Mouse (Mus musculus) heart, postnatal 14 days (tissue): ENCODE measurements around the gene Olfr18. TPM values are rescaled to one million over a fixed set of nuclear protein-coding genes. Genes with fewer than 3 reads are reported as not detected.
"Not testable (repeated sequence)": the region's sequence is repeated elsewhere in the genome, so short reads cannot be mapped to it uniquely, and the experiment has no call there.

ENCODE experiments used
- DNase-seq, 2 experiments: peaks; one replicate each; pipeline ENCODE4 v3.0.0; 2021 to 2022
- intact Hi-C: fragments of 180-260 bp; cut with DNase I; formaldehyde crosslinking; loops from one replicate; pipeline ENCODE4 v1.15.1; 2025
- long read RNA-seq, 2 experiments: library from polyadenylated mRNA; stranded (forward); transcript quantifications; one replicate each; pipeline ENCODE4 v2.0.0; 2021
- total RNA-seq, 2 experiments: library from RNA; stranded (reverse); gene quantifications; 2 replicates each; pipeline ENCODE4 v1.2.3; 2021

Gene Olfr18
- not detected for total RNA-seq
- long read RNA-seq, experiment 1 = 0 reads
- long read RNA-seq, experiment 2 = 0 reads

DNA sequence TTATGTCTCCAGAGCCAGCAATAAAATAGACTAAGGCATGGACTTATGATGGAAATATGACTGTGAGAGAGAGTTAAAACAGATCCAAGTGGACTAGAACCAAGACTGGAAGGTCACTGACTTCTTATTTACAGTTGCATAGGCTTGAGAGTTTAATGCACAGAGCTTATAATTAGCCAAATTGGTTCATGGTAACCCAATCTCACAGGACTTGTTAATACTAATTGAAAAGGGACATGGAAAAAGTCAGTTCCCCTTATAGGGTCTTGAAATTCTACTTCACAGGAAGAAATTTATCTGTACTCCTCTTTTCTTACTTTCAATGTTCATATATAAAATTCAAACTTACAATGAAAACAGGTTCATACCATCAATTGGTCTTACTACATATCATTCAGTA is at the start of gene Olfr18:
Gene Olfr18, minus strand, starts transcription at position 101 of the 400 bp plus-strand sequence.
- no peak for DNase-seq
- intact Hi-C loops = no loop called here

DNA sequence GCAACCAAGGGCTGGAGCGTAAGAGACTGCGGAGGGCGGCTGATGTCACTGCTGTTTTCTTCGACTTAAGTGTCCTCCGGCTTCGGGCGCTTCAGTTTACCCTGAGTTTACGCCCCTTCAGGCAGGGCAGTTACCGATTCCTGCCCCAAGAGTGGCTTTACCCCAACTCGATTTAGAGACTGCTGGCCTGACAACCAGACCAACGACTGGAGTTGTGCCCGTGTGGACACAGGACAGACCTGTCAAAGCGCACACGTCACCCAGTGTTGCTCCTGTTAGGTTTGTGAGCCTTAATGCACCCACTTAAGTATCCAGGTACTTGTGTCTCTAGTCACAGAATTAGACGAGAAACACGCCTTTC is 49.4 kb upstream of the Olfr18 start:
- intact Hi-C loops = loop anchor here (1.0 to 10.0 kb wide), 2 partner anchors 74 to 159 kb away; no protein-coding TSS in a partner anchor
- peak in 1 of 2 experiments; percentile 7 for DNase-seq

DNA sequence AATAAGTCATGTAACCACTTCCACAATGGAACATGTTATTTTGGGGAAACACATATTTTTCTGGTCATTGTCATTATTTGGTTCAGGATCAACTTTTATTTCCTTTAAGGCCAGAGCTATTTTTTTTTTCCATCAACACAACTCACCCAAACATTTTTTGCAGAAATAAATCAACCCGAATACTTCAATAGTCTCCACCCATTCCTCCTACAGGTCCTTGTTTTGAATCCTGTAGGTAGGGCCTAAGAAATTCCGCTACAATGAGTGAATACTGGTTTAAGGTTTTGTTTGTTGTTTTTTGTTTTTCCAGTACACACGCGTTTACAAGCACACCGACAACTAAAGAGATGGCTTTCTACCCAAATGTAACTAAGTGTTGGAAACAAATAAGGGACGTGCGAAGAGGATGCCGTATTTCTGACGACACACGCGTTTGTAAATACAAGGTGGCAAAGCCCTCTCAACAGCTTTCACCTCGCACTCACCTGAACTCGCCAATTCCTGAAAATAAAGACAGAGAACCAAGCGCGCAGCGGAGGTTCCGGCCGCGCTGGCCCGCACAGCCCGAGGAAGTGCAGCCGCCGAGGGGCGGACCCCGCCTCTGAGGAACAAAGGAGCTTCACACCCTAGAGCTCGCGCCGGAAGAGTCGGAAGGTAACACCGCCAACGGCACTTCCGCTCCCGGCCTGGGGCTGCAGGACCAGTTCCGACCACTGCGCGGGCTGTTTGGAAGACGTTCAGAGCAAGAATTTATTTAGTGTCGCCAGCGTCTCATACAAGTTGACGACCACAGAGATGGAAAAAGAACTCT is 48.8 kb upstream of the Olfr18 start, which contains the start of gene Zfp560:
Gene Zfp560, minus strand, starts transcription at position 646 of the 811 bp plus-strand sequence.
- DNase-seq = peak; percentile 91 to 94
- intact Hi-C loops = loop anchor here (1.0 to 10.0 kb wide), 2 partner anchors 75 to 160 kb away; no protein-coding TSS in a partner anchor

DNA sequence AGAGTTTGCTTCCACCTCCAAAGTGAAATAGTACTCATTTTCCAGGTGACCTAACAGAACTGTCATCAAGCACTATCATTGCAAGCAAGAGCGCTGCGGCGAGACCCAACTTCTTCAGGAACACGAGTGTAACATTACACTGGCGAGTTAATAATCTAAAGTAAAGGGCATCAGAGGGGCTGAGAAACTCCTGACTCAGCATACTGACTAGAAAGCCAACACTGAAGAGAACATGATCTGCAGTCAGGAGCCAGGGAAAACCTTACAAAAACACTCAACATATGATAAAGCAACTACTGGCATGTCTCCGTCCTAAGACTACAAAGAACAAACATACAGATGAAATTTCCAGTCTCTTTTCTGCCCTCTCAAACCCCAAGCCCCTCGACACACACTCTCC is 47.8 kb upstream of the Olfr18 start:
- no peak for DNase-seq
- intact Hi-C loops = loop anchor here (10.0 kb wide), 1 partner anchor 161 kb away; no protein-coding TSS in a partner anchor

DNA sequence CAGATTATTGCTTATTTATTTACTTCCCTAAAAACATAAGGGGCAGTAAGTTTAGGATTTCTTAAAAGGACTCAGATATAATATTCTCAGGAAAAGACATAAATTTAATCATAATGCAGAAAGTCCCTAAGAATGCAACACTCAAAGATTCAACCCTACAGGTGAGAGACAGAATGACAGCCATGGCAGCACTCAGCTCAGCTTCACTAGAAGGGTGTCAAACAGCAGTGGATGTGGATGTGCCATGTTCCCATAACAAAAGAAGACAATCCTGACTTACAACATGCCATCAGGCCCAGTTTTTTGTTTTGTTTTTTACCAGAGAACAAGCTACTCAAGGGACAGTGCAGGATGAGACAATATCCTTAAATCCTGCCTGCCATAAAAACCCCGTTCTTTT is 38.8 kb upstream of the Olfr18 start:
- no peak for DNase-seq
- intact Hi-C loops = no loop called here

DNA sequence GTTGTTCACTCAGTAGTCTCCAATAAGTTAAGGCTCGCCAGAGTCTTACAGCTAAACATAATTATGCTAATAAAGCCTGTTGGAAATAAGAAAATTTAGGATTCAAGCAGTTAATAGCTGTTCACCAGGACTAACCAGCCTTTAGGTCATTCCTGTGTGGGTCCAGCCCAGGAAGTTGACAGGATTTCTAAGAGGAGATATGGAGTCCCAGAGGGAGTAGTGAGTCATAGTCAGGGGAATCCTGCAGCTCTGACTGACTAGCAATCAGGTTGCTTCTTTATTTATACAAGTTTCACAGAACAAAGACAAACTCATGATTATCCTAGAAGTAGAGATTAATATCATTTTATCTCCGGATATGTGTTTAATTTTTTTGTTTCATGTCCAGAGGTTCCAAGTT is 31.4 kb upstream of the Olfr18 start:
- intact Hi-C loops = no loop called here
- DNase-seq = no peak

DNA sequence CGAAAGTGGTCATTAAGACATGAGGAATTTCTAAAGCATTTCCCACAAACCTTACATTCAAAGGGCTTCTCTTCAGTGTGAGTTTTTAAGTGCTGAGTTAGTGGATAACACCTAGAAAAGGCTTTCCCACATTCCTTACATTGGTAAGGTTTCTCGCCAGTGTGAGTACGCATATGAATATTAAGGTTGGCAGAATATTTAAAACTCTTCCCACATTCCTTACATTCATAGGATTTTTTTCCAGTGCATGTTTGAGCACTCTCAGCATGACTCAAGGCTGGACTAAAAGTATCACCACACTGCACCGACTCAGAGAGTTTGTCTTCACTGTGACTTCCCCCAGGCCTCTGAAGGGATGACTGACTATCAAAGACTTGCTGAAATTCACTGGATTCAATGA is 12.6 kb upstream of the Olfr18 start:
- DNase-seq = no peak
- intact Hi-C loops = no loop called here

DNA sequence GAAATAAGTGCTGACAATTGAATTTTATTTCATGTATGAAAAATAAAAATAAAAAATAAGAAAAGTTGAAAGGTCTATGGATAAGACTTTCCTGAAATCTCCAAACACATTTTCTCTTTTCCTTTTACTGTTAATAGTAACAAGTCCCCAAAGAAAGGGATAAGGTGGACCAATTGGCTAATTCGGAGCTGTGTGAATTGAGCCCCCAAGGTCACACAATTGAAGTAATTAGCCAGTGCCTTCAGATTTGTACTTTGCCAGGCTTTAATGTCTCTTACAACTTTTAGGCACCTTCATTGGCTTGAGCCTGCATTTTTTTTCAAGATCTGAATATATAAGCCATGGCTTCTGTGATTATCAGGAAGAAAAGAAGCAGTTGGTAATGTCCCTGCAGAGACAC is 37.7 kb downstream of the Olfr18 start, which contains the start of gene Olfr873:
Gene Olfr873, plus strand, starts transcription at position 301 of the 400 bp plus-strand sequence.
- DNase-seq = no peak
- intact Hi-C loops = no loop called here

DNA sequence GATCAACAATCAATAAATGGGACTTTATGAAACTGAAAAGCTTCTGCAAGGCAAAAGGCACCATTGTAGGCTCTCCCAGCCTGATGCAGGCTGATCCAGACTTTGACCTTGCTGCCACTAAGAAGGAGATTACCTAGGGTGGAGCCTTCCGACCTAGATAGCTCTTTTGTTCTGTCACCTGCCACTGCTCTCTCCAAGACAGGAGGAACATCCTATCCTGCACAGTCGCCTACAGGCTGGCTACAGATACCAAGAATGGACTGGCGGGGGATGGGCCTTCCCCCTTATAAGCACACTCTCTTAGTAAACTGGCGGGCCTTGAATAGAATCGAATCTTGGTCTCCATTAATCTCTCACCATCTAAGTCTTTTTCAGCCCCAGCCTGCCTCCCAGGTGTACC is 40.3 kb downstream of the Olfr18 start:
- intact Hi-C loops, DNase-seq: not testable (repeated sequence)

DNA sequence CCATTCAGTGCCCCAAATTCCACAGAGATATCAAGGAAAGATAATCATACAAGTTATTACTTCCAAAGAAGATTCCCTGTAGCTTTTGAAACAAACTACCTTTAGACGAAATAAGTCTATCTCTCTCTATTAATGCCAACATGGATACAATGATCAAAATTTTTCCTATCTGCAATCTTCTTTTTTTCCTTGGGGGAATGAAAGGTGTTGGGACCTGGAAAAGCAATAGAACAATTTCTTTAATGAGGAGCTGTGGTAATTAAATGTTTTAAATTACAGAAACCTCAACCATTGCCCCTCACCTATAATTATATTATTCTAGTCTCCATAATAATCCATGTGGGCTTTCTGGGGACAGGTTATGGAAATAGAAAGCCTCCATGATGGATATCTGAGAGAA is 53.8 kb downstream of the Olfr18 start, which contains the start of gene Olfr39:
Gene Olfr39, plus strand, starts transcription at position 301 of the 400 bp plus-strand sequence.
- intact Hi-C loops = no loop called here
- no peak for DNase-seq

Other genes with a start within 250 kb of the Olfr18 start
- not detected for gene Olfr868, start 237.5 kb downstream of the Olfr18 start, total RNA-seq
- gene Olfr869, start 207.1 kb downstream of the Olfr18 start, total RNA-seq = not detected
- gene Olfr870, start 162.0 kb downstream of the Olfr18 start, total RNA-seq = not detected
- not detected for gene Olfr871, start 123.9 kb downstream of the Olfr18 start, total RNA-seq
- not detected for gene Olfr872, start 99.0 kb downstream of the Olfr18 start, total RNA-seq
- gene Olfr39, start 53.7 kb downstream of the Olfr18 start, total RNA-seq = not detected
- not detected for gene Olfr873, start 37.6 kb downstream of the Olfr18 start, total RNA-seq
- 10 to 100 TPM; 11.9 TPM for gene Zfp560, start 49.1 kb upstream of the Olfr18 start, total RNA-seq
- 10 to 100 TPM; 14.3 to 15.3 TPM for gene Zfp26, start 124.1 kb upstream of the Olfr18 start, total RNA-seq
- 10 to 100 TPM; 12.4 to 13.1 TPM for gene Zfp426, start 156.7 kb upstream of the Olfr18 start, total RNA-seq
- 10 to 100 TPM; 32.2 to 36.1 TPM for gene Zfp266, start 185.3 kb upstream of the Olfr18 start, total RNA-seq
- gene Zfp846, start 245.2 kb upstream of the Olfr18 start, total RNA-seq = 1 to 10 TPM; 6.8 to 8.2 TPM